Mouse (Mus musculus) midbrain, embryonic 11.5 days (tissue): ENCODE measurements around the gene Olfr145. TPM values are rescaled to one million over a fixed set of nuclear protein-coding genes. Genes with fewer than 3 reads are reported as not detected.

ENCODE experiments used
- ATAC-seq: fragments of 200-750 bp; cut with Nextera tagmentation; 2 replicates; pipeline ENCODE4 v1.8.0; 2017; ENCODE audit warnings: moderate TSS enrichment, moderate library complexity; ENCODE audit not compliant: low FRiP score
- DNase-seq: peaks from one replicate; pipeline ENCODE4 v3.0.0; 2015; ENCODE audit warnings: low spot score; ENCODE audit errors: missing footprints
- H3K27ac ChIP-seq: fragments of 300-500 bp; sonication (generic); 2 replicates; pipeline ENCODE4 v1.5.1; 2014; ENCODE audit warnings: low read depth, low read length
- H3K27me3 ChIP-seq: fragments of 300-500 bp; sonication (generic); 2 replicates; pipeline ENCODE4 v1.6.1; 2014; ENCODE audit warnings: mild to moderate bottlenecking, low read length, moderate library complexity, mixed read lengths; ENCODE audit not compliant: control insufficient read depth, insufficient read depth
- H3K36me3 ChIP-seq: fragments of 300-500 bp; sonication (generic); 2 replicates; pipeline ENCODE4 v1.6.1; 2014; ENCODE audit warnings: mild to moderate bottlenecking, low read length, moderate library complexity, mixed read lengths; ENCODE audit not compliant: control insufficient read depth, insufficient read depth
- H3K4me1 ChIP-seq: fragments of 300-500 bp; sonication (generic); 2 replicates; pipeline ENCODE4 v1.6.1; 2014; ENCODE audit warnings: low read length; ENCODE audit not compliant: control insufficient read depth, insufficient read depth
- H3K4me2 ChIP-seq: fragments of 300-500 bp; sonication (generic); 2 replicates; pipeline ENCODE4 v1.6.1; 2014; ENCODE audit warnings: mild to moderate bottlenecking, moderate library complexity
- H3K4me3 ChIP-seq: fragments of 300-500 bp; sonication (generic); 2 replicates; pipeline ENCODE4 v1.5.1; 2014; ENCODE audit warnings: low read depth, low read length
- H3K9ac ChIP-seq: fragments of 300-500 bp; sonication (generic); 2 replicates; pipeline ENCODE4 v1.6.1; 2014; ENCODE audit warnings: low read length
- H3K9me3 ChIP-seq: fragments of 300-500 bp; sonication (generic); 2 replicates; pipeline ENCODE4 v1.6.1; 2016; ENCODE audit warnings: low read length; ENCODE audit not compliant: control insufficient read depth
- WGBS: fragments of 180-500 bp; shearing (Covaris S2); extraction: QIAGEN DNeasy Blood & Tissue Kit; methylation state at CpG from one replicate; pipeline ENCODE4 v1.1.7; 2014; 5-methylcytosine and 5-hydroxymethylcytosine counted together
- polyA plus RNA-seq: library from polyadenylated mRNA; unstranded; fragments of >200 nt; fragmentation: Nextera tagmentation; extraction: Ambion mirVana; gene quantifications from 2 replicates; pipeline ENCODE4 v1.2.1, GENCODE M21; 2014

Olfr145 gene
- polyA plus RNA-seq, 1 experiment from 2014 or later, result not detected

DNA sequence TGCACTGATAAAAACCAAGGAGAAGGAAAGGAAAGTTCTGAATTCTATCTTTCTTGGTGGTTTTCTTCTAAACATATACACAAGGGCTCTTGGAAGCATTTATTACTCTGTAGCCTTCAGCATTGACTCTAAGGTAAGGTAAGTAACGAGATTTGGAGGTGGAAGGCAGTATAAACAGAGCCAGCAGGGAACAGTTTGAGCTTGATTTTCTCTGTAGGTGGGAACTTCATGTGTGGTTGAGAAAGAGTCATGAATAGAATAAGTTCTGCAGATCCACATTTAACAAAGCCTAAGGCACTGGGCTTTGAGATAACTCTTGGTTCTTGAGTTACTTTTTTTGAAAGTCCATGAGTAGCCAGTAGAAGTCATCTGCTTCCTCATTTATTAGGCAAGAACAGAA, 21.5 kb downstream of the Olfr145 start:
- 76% methylated on average over 1 of the region's 1 CpGs for WGBS
- H3K4me1 ChIP-seq, result no peaks in the 10 kb centered on the region
- ATAC-seq (no peak), DNase-seq (no peak)
- H3K9me3 ChIP-seq, result no peaks in the 10 kb centered on the region
- no peak overlapping the region for H3K9ac ChIP-seq
- H3K27me3 ChIP-seq, result no peaks in the 10 kb centered on the region
- H3K4me2 ChIP-seq, result no peak overlapping the region
- H3K36me3 ChIP-seq, result no peaks in the 10 kb centered on the region
- no peak overlapping the region for H3K4me3 ChIP-seq
- no peak overlapping the region for H3K27ac ChIP-seq

DNA sequence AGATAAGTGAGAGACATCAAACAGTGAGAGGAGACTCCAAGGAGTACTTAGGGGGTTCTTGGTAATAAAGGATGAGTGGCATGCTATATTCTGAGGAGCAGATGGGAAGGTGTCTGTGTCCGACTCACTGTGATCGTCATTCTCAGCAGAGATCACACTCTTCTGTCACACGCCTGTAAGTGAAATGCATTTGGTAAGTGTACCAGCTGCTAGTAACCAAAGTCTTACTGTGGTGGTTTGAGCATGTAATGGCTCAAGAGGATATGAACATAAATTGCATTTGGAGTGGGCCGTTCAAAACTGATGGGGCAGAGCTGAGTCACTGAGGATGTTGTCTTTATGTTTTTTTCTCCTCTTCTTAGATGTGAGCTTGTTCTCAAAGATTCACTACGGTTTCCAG, 27.7 kb downstream of the Olfr145 start:
- Histone ChIP-seq H3K4me1 (no peaks in the 10 kb centered on the region), H3K9me3 (no peaks in the 10 kb centered on the region), H3K27ac (no peak overlapping the region), H3K27me3 (no peaks in the 10 kb centered on the region), H3K4me2 (no peak overlapping the region), H3K9ac (no peak overlapping the region), H3K36me3 (no peaks in the 10 kb centered on the region), H3K4me3 (no peak overlapping the region)
- ATAC-seq (no peak), DNase-seq (no peak)
- whole genome bisulfite sequencing, result 86% methylated on average over 5 of the region's 5 CpGs

DNA sequence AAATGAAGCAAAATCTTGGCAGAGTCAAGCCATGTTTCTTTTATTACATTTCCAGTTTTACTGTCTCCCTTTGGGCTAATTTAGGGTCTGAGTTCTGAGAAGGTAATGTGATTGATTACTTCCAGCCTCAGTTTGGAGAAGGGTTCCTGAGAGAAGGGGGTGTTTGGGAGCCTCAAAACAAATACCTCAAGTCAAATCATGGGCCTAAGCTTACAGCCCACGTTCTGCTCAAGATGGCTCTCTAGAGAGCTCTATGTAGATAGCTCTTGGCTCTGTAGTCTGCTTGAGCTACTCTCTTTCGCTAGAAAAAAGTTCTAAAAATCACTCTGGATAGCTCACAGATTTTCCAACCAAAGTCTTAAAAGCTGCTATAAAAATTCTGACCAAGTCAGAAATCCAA, 28.9 kb downstream of the Olfr145 start:
- ATAC-seq (no peak), DNase-seq (no peak)
- Histone ChIP-seq H3K4me1 (no peaks in the 10 kb centered on the region), H3K9ac (no peak overlapping the region), H3K9me3 (no peaks in the 10 kb centered on the region), H3K27ac (no peak overlapping the region), H3K4me3 (no peak overlapping the region), H3K27me3 (no peaks in the 10 kb centered on the region), H3K4me2 (no peak overlapping the region), H3K36me3 (no peaks in the 10 kb centered on the region)
- WGBS, result 71% methylated on average over 2 of the region's 2 CpGs

DNA sequence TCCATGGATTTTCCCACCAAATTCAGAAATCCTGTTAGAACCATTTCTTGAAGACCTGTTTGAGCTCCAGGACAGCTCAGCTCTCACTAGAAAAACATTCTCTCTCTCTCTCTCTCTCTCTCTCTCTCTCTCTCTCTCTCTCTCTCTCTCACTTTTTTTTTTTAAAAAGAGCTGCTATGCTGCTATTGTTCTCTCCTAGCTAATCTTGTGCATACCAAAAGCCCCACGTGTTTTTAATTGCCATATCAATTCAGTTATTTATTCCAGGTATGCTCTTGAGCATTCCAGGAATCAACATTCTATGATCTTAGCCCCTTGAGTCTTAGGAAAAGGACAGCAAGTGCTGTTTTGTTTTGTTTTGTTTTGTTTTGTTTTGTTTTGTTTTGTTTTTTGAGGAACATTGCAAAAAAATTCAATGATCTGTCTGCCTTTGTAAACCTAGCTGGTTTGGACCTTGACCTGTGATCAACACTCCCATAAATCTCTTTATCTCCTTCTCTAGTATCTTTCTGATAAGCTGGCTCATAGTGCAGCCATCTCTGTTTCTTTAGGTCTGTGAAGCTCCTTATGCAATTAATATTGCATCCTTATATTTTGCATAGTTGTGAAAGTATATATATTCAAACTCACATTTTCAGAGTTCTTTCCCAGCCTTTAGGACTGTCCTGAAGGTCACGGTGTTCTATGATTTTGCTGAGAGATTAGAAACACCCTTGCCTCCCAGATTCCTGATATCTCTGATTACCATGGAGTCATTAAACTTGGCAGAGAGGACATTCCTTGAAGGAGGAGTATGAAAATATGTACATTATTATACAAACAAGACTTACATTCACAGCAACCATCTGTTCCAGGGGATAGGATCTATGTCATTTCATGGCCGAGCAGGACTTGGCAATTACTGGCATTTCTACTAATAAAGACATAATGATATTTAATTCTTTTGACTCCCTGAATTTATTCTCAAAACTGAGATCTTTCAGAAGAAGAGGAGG, 29.8 kb downstream of the Olfr145 start:
- Histone ChIP-seq H3K9ac (no peak overlapping the region), H3K4me3 (no peak overlapping the region), H3K27me3 (no peaks in the 10 kb centered on the region), H3K4me1 (no peaks in the 10 kb centered on the region), H3K36me3 (no peaks in the 10 kb centered on the region), H3K27ac (no peak overlapping the region), H3K9me3 (no peaks in the 10 kb centered on the region), H3K4me2 (no peak overlapping the region)
- ATAC-seq, result no peak
- WGBS, result 68% methylated on average over 3 of the region's 3 CpGs
- DNase-seq, result no peak

GRCm38 (mm10) chr9:37932519-37932918, 36.0 kb downstream of the Olfr145 start:
- Histone ChIP-seq H3K9me3 (no peaks in the 10 kb centered on the region), H3K36me3 (no peaks in the 10 kb centered on the region), H3K27me3 (no peaks in the 10 kb centered on the region), H3K27ac (no peak overlapping the region), H3K4me3 (no peak overlapping the region), H3K4me1 (no peaks in the 10 kb centered on the region), H3K4me2 (no peak overlapping the region), H3K9ac (no peak overlapping the region)
- peak; percentile 87 for ATAC-seq
- peak; percentile 87 for DNase-seq
- WGBS, result 7% methylated on average over 11 of the region's 11 CpGs

DNA sequence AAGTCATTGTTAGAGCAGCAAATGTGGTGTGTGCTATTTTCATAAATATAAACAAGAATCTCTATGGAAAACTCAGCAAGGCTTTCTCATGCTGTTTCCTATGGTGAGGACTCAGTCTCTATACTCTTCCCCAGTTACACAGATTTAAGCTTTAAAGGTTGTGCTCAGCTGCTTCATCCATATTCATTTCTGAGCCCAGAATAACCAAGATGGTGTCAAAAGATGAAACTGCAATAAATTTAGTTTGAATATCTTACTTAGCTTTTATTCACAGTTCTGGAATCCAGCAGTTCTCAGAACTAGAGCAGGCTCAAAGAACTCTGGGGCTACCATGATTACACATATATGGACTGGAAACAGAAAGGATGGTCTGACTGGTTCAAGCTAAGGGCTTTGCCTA, 37.6 kb downstream of the Olfr145 start:
- no peak overlapping the region for H3K27ac ChIP-seq
- no peaks in the 10 kb centered on the region for H3K36me3 ChIP-seq
- no peak for DNase-seq
- ATAC-seq, result no peak
- H3K4me2 ChIP-seq, result no peak overlapping the region
- no peaks in the 10 kb centered on the region for H3K9me3 ChIP-seq
- H3K4me3 ChIP-seq, result no peak overlapping the region
- no peaks in the 10 kb centered on the region for H3K27me3 ChIP-seq
- no peaks in the 10 kb centered on the region for H3K4me1 ChIP-seq
- H3K9ac ChIP-seq, result no peak overlapping the region

DNA sequence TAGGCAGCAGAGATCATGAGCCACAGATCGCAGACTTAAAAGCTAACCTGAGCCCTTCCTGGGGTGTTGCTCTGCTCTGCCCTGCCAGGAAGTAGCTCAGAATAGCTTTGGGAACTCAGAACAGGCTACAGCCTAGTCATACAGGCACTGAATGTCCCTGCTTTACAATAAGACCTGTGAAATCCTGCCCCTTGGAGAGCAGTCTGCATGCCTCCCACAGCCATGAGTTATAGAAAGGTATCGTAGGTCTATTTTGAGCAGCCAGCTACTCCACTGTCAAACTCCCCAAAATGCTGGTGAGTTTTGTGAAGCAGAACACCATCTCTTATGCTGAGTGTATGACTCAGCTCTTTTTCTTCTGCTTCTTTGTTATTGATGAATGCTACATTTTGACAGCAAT, 44.6 kb downstream of the Olfr145 start:
- Histone ChIP-seq H3K4me3 (no peak overlapping the region), H3K27me3 (no peaks in the 10 kb centered on the region), H3K36me3 (no peaks in the 10 kb centered on the region), H3K9me3 (no peaks in the 10 kb centered on the region), H3K27ac (no peak overlapping the region), H3K4me2 (no peak overlapping the region), H3K9ac (no peak overlapping the region), H3K4me1 (no peaks in the 10 kb centered on the region)
- DNase-seq (no peak), ATAC-seq (no peak)
- WGBS, result 98% methylated on average over 2 of the region's 2 CpGs

Other genes starting within 250 kb of the Olfr145 start
- 143 and 146 TPM in 2 replicates for gene Tbrg1, start 239.4 kb upstream of the Olfr145 start, polyA plus RNA-seq
- gene Panx3, start 227.5 kb upstream of the Olfr145 start, polyA plus RNA-seq, result 0.08 and 0.10 TPM in 2 replicates
- gene Olfr160, start 180.5 kb upstream of the Olfr145 start, polyA plus RNA-seq, result not detected in 2 replicates
- gene Olfr874, start 151.6 kb upstream of the Olfr145 start, polyA plus RNA-seq, result not detected in 2 replicates
- gene Olfr875, start 124.9 kb upstream of the Olfr145 start, polyA plus RNA-seq, result not detected in 2 replicates
- not detected in 2 replicates for gene Olfr876, start 93.7 kb upstream of the Olfr145 start, polyA plus RNA-seq
- not detected in 2 replicates for gene Olfr877, start 42.5 kb upstream of the Olfr145 start, polyA plus RNA-seq
- gene Olfr878, start 21.1 kb downstream of the Olfr145 start, polyA plus RNA-seq, result not detected in 2 replicates
- not detected in 2 replicates for gene Olfr881, start 95.1 kb downstream of the Olfr145 start, polyA plus RNA-seq
- gene Olfr883, start 129.1 kb downstream of the Olfr145 start, polyA plus RNA-seq, result not detected in 2 replicates
- not detected in 2 replicates for gene Olfr884, start 149.8 kb downstream of the Olfr145 start, polyA plus RNA-seq
- not detected in 2 replicates for gene Olfr885, start 164.6 kb downstream of the Olfr145 start, polyA plus RNA-seq
- not detected in 2 replicates for gene Olfr887, start 187.3 kb downstream of the Olfr145 start, polyA plus RNA-seq
- not detected in 2 replicates for gene Olfr888, start 211.4 kb downstream of the Olfr145 start, polyA plus RNA-seq
- 0.04 and 0.07 TPM in 2 replicates for gene Olfr889, start 218.5 kb downstream of the Olfr145 start, polyA plus RNA-seq
- gene Olfr890, start 245.8 kb downstream of the Olfr145 start, polyA plus RNA-seq, result not detected in 2 replicates